Mouse (Mus musculus): ENCODE measurements around the gene AI467606.

DNA sequence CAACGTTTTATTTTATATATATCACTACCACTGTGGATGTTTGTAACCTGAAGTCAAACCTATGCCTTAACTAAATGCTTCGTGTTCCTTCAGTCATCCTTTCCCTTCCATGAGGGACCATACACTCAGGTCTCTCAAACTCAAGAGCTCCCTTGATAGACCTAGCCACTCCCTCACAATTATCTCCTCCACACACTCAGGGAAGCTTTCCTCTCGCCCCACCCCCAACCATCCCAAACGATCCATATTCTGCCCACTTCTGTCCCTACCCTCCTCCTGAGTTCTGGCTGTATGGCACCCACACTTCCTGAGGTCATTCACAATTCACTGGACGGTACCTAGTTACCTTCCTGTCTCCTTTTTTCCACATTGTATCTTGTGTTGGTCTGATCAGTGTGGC is 7.4 kb downstream of the AI467606 start:
- TF ChIP-seq CTCF (IDR thresholded peaks at IDR 0.05; ENCODE audit: low read depth, low read length) (no peak), POLR2A (IDR thresholded peaks at IDR 0.05; ENCODE audit: extremely low read depth, insufficient read depth, low read length) (no peak)

All from liver, adult 2 months (tissue).